Mouse (Mus musculus): ENCODE measurements around the gene Bloc1s6. TPM values are rescaled to one million over a fixed set of nuclear protein-coding genes. Genes with fewer than 3 reads are reported as not detected.

Gene Bloc1s6
- polyA plus RNA-seq, 1 experiment from 2014 or later = 66.6 TPM

DNA sequence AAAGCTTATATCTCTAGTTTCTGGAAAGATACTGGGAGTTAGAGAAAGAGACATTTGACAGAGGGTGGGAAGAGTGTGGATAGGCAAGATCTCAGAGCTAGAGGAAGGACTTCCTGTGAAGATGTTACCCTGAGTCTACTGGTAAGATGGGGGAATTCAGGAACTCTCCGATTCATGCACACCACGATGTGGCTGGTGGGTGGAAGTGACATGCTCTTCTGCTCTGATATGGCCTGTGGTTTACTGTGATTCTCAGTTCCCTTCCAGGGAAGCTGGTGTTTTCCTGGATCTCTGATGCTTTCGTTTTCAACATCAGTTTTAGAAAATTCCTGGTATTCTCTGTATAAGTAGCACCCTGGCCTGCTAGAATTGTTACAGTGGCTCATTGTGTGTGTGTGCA, 26.4 kb upstream of the Bloc1s6 start:
- H3K9ac ChIP-seq (ENCODE audit: low read depth, low read length) = no peak overlapping the region
- no peak for ATAC-seq (ENCODE audit: low FRiP score)
- H3K27me3 ChIP-seq (ENCODE audit: control insufficient read depth, insufficient read depth, low read length) = no peaks in the 10 kb centered on the region
- no peak overlapping the region for H3K4me3 ChIP-seq (ENCODE audit: low read depth, low read length)
- 84% methylated on average over 3 of the region's 3 CpGs for WGBS
- no peaks in the 10 kb centered on the region for H3K9me3 ChIP-seq (ENCODE audit: control insufficient read depth, low read length)
- no peaks in the 10 kb centered on the region for H3K4me1 ChIP-seq (replicated peaks; ENCODE audit: control insufficient read depth, insufficient read depth, low read length)
- H3K27ac ChIP-seq (ENCODE audit: low read depth, low read length) = no peak overlapping the region
- no peaks in the 10 kb centered on the region for H3K36me3 ChIP-seq (ENCODE audit: control insufficient read depth, insufficient read depth, low read length)
- no peak overlapping the region for H3K4me2 ChIP-seq (replicated peaks; ENCODE audit: low read depth, low read length)
- no peak for DNase-seq (ENCODE audit: low spot score)

DNA sequence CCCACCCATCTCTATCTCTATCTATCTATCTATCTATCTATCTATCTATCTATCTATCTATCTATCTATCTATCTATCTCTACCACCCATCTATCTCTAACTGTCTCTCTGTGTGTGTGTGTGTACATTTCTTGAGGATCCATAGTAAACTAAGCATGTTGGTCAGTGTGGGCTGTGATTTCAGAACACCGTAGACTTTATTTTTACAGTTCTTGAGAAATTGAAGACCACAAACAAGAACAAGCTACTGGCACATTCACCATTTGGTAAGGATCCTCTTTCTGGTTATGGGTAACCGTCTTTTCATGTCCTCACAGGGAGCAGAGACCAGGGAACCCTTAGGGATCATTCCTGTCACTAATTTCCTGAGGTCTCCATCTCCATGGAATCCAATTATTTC, 25.5 kb upstream of the Bloc1s6 start:
- Histone ChIP-seq H3K4me3 (ENCODE audit: low read depth, low read length) (no peak overlapping the region), H3K4me1 (replicated peaks; ENCODE audit: control insufficient read depth, insufficient read depth, low read length) (no peaks in the 10 kb centered on the region), H3K9ac (ENCODE audit: low read depth, low read length) (no peak overlapping the region), H3K36me3 (ENCODE audit: control insufficient read depth, insufficient read depth, low read length) (no peaks in the 10 kb centered on the region), H3K4me2 (replicated peaks; ENCODE audit: low read depth, low read length) (no peak overlapping the region), H3K27me3 (ENCODE audit: control insufficient read depth, insufficient read depth, low read length) (no peaks in the 10 kb centered on the region), H3K27ac (ENCODE audit: low read depth, low read length) (no peak overlapping the region), H3K9me3 (ENCODE audit: control insufficient read depth, low read length) (no peaks in the 10 kb centered on the region)
- ATAC-seq (ENCODE audit: low FRiP score) = no peak
- WGBS = 87% methylated on average over 2 of the region's 2 CpGs
- no peak for DNase-seq (ENCODE audit: low spot score)

DNA sequence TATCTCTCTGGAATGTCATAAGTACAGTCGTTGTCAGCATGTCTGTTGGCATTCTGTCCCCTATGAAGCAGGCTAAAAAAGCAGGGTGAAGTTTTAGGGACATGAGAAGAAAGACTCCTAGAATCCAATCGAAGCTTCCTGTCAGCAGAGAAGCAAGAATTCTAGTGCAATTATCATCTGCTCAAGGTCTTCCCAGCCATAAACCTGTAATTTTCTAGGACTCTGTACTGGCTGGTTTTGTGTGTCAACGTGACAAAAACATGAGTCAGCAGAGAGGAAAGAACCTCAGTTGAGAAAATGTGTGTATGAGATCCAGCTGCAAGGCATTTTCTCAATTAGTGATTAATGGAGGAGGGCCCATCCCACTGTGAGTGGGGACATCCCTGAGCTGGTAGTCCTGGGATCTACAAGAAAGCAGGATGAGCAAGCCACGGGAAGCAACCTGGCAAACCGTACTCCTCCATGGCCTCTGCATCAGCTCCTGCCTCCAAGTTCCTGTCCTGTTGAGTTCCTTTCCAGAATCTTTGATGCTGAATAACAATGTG, 23.1 kb upstream of the Bloc1s6 start:
- Histone ChIP-seq H3K27ac (ENCODE audit: low read depth, low read length) (no peak overlapping the region), H3K4me2 (replicated peaks; ENCODE audit: low read depth, low read length) (no peak overlapping the region), H3K9ac (ENCODE audit: low read depth, low read length) (no peak overlapping the region), H3K36me3 (ENCODE audit: control insufficient read depth, insufficient read depth, low read length) (no peaks in the 10 kb centered on the region), H3K4me1 (replicated peaks; ENCODE audit: control insufficient read depth, insufficient read depth, low read length) (no peaks in the 10 kb centered on the region), H3K4me3 (ENCODE audit: low read depth, low read length) (no peak overlapping the region), H3K27me3 (ENCODE audit: control insufficient read depth, insufficient read depth, low read length) (no peaks in the 10 kb centered on the region), H3K9me3 (ENCODE audit: control insufficient read depth, low read length) (no peaks in the 10 kb centered on the region)
- DNase-seq (ENCODE audit: low spot score) (no peak), ATAC-seq (ENCODE audit: low FRiP score) (no peak)
- 81% methylated on average over 5 of the region's 5 CpGs for WGBS

GRCm38 (mm10) chr2:122716301-122716842, 21.9 kb upstream of the Bloc1s6 start:
- no peak for ATAC-seq (ENCODE audit: low FRiP score)
- WGBS = 82% methylated on average over 3 of the region's 3 CpGs
- H3K27me3 ChIP-seq (ENCODE audit: control insufficient read depth, insufficient read depth, low read length) = no peaks in the 10 kb centered on the region
- H3K4me1 ChIP-seq (replicated peaks; ENCODE audit: control insufficient read depth, insufficient read depth, low read length) = no peaks in the 10 kb centered on the region
- H3K4me2 ChIP-seq (replicated peaks; ENCODE audit: low read depth, low read length) = no peak overlapping the region
- no peak overlapping the region for H3K27ac ChIP-seq (ENCODE audit: low read depth, low read length)
- no peaks in the 10 kb centered on the region for H3K9me3 ChIP-seq (ENCODE audit: control insufficient read depth, low read length)
- no peaks in the 10 kb centered on the region for H3K36me3 ChIP-seq (ENCODE audit: control insufficient read depth, insufficient read depth, low read length)
- no peak overlapping the region for H3K4me3 ChIP-seq (ENCODE audit: low read depth, low read length)
- H3K9ac ChIP-seq (ENCODE audit: low read depth, low read length) = no peak overlapping the region
- no peak for DNase-seq (ENCODE audit: low spot score)

DNA sequence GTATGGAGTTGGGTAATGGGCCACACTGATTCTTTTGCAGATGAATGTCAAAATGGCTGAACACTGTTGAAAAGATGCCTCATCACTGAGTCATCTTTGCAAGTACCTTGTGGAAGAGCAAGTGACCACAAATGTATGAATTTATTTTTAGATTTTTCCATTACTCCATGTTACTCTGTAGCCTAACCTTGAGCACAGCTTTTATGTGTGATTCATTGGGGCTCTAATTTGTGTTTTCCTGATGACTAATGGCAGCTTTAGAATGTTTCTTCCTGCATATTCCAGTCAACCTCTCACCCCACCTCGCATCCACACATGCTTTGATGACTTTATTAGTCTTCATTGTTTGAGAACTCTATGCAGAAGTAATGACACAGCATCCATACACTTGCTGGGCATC, 19.1 kb upstream of the Bloc1s6 start:
- H3K9me3 ChIP-seq (ENCODE audit: control insufficient read depth, low read length) = no peaks in the 10 kb centered on the region
- H3K27ac ChIP-seq (ENCODE audit: low read depth, low read length) = no peak overlapping the region
- H3K27me3 ChIP-seq (ENCODE audit: control insufficient read depth, insufficient read depth, low read length) = no peaks in the 10 kb centered on the region
- WGBS = 59% methylated on average over 1 of the region's 1 CpGs
- no peak overlapping the region for H3K4me2 ChIP-seq (replicated peaks; ENCODE audit: low read depth, low read length)
- no peak overlapping the region for H3K4me3 ChIP-seq (ENCODE audit: low read depth, low read length)
- H3K4me1 ChIP-seq (replicated peaks; ENCODE audit: control insufficient read depth, insufficient read depth, low read length) = no peaks in the 10 kb centered on the region
- ATAC-seq (ENCODE audit: low FRiP score) (no peak), DNase-seq (ENCODE audit: low spot score) (no peak)
- H3K9ac ChIP-seq (ENCODE audit: low read depth, low read length) = no peak overlapping the region
- H3K36me3 ChIP-seq (ENCODE audit: control insufficient read depth, insufficient read depth, low read length) = no peaks in the 10 kb centered on the region

DNA sequence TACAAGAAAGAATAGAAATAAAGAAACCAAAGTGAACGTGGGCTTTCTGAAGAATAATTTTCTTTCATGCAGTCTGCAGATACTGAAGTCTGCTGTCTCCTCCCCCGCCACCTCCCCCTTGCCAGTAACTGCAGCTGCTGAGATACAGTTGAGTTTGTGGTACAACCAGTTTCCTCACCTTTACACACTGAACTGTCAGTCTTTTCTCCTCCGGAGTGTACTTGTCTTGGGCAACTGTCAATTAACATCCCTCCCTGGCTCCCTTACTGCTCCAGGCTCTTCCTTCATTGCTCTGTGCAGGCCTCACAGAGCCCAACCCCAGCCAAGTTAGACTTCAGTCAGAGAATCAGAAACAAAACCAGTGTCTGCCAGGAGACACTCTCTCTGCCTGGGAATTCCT, 17.7 kb upstream of the Bloc1s6 start:
- Histone ChIP-seq H3K9ac (ENCODE audit: low read depth, low read length) (no peak overlapping the region), H3K4me3 (ENCODE audit: low read depth, low read length) (no peak overlapping the region), H3K9me3 (ENCODE audit: control insufficient read depth, low read length) (no peaks in the 10 kb centered on the region), H3K27me3 (ENCODE audit: control insufficient read depth, insufficient read depth, low read length) (no peaks in the 10 kb centered on the region), H3K27ac (ENCODE audit: low read depth, low read length) (no peak overlapping the region), H3K36me3 (ENCODE audit: control insufficient read depth, insufficient read depth, low read length) (no peaks in the 10 kb centered on the region), H3K4me2 (replicated peaks; ENCODE audit: low read depth, low read length) (no peak overlapping the region), H3K4me1 (replicated peaks; ENCODE audit: control insufficient read depth, insufficient read depth, low read length) (no peaks in the 10 kb centered on the region)
- no peak for DNase-seq (ENCODE audit: low spot score)
- ATAC-seq (ENCODE audit: low FRiP score) = no peak
- 78% methylated on average over 3 of the region's 3 CpGs for WGBS

DNA sequence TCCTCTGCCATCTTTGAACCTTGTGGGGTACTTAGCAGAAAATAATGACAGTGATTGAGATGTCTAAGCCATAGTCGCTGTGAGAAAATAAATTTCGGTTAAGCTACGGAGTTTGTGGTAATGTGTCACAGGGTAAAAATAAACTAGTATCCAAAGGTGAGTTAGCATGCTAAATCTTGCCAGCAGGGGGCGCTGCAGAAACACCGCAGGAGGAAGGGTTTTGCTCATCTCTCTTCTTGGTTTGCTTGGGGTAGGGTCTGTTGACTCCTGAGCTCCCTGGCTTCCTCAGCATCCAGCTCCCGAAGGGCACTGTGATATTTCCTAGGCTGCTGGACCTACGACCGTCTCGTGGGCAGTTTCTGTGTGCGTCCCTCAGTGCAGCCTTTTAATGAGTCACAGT, 12.7 kb upstream of the Bloc1s6 start:
- H3K27me3 ChIP-seq (ENCODE audit: control insufficient read depth, insufficient read depth, low read length) = no peaks in the 10 kb centered on the region
- 57% methylated on average over 10 of the region's 10 CpGs for whole genome bisulfite sequencing
- no peaks in the 10 kb centered on the region for H3K4me1 ChIP-seq (replicated peaks; ENCODE audit: control insufficient read depth, insufficient read depth, low read length)
- DNase-seq (ENCODE audit: low spot score) = peak; percentile 45
- ATAC-seq (ENCODE audit: low FRiP score) = no peak
- H3K9me3 ChIP-seq (ENCODE audit: control insufficient read depth, low read length) = no peaks in the 10 kb centered on the region
- no peak overlapping the region for H3K4me2 ChIP-seq (replicated peaks; ENCODE audit: low read depth, low read length)
- H3K36me3 ChIP-seq (ENCODE audit: control insufficient read depth, insufficient read depth, low read length) = no peaks in the 10 kb centered on the region
- no peak overlapping the region for H3K27ac ChIP-seq (ENCODE audit: low read depth, low read length)
- no peak overlapping the region for H3K9ac ChIP-seq (ENCODE audit: low read depth, low read length)
- no peak overlapping the region for H3K4me3 ChIP-seq (ENCODE audit: low read depth, low read length)

DNA sequence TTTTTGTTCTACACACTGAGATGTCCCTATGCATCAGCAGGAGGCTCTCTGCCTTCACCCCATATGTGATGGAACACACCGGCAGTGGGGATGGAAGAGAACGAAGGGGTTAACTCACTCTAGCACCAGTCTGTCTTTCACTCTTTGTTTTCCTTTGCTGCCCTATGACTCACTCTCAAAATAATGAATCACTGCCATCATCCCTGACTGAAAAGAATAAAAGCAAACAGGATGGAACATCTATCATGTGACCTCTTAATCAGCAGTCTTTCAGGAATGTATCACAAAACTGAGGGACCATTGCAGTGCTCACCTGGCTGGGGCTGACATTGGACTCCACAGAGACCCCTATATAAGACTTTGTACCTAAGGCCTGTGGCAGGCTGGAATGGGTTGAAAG, 6.8 kb upstream of the Bloc1s6 start:
- no peak overlapping the region for H3K27ac ChIP-seq (ENCODE audit: low read depth, low read length)
- H3K9me3 ChIP-seq (ENCODE audit: control insufficient read depth, low read length) = no peaks in the 10 kb centered on the region
- no peaks in the 10 kb centered on the region for H3K36me3 ChIP-seq (ENCODE audit: control insufficient read depth, insufficient read depth, low read length)
- H3K9ac ChIP-seq (ENCODE audit: low read depth, low read length) = no peak overlapping the region
- DNase-seq (ENCODE audit: low spot score) (no peak), ATAC-seq (ENCODE audit: low FRiP score) (no peak)
- H3K4me2 ChIP-seq (replicated peaks; ENCODE audit: low read depth, low read length) = no peak overlapping the region
- H3K27me3 ChIP-seq (ENCODE audit: control insufficient read depth, insufficient read depth, low read length) = 0 out of 2 replicates have a peak, but pooled peaks cover 2% of the 10 kb centered on the region
- 49% methylated on average over 2 of the region's 2 CpGs for WGBS
- H3K4me3 ChIP-seq (ENCODE audit: low read depth, low read length) = no peak overlapping the region
- H3K4me1 ChIP-seq (replicated peaks; ENCODE audit: control insufficient read depth, insufficient read depth, low read length) = no peaks in the 10 kb centered on the region

DNA sequence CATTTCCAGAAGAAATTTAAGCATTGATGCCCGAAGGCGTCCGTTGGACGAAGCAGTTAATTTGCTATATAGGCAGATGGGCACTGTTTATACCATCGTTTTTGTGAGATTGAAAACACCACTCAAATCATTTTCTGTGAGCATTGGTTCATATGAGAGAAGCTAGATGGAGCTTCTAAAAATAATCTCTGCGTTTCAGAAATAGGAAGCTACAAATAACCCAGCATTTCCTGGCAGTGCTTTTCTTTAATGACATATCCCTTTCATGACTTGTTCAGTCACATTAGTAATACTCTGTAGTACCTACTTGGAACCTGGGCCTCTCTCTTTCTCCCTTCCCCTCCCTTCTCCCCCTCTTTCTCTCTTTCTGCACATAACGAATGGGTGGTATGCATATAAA, 720 bp downstream of the Bloc1s6 start:
- Histone ChIP-seq H3K36me3 (ENCODE audit: control insufficient read depth, insufficient read depth, low read length) (no peaks in the 10 kb centered on the region), H3K4me3 (ENCODE audit: low read depth, low read length) (peak overlapping the region; percentile 77), H3K4me1 (replicated peaks; ENCODE audit: control insufficient read depth, insufficient read depth, low read length) (no peaks in the 10 kb centered on the region), H3K27ac (ENCODE audit: low read depth, low read length) (no peak overlapping the region; the same call in 1 of the 2 replicates), H3K9me3 (ENCODE audit: control insufficient read depth, low read length) (no peaks in the 10 kb centered on the region), H3K4me2 (replicated peaks; ENCODE audit: low read depth, low read length) (peak overlapping the region; percentile 66), H3K27me3 (ENCODE audit: control insufficient read depth, insufficient read depth, low read length) (0 out of 2 replicates have a peak, but pooled peaks cover 2% of the 10 kb centered on the region), H3K9ac (ENCODE audit: low read depth, low read length) (peak overlapping the region; percentile 94)
- no peak for ATAC-seq (ENCODE audit: low FRiP score)
- 37% methylated on average over 7 of the region's 7 CpGs for WGBS
- peak; percentile 3 for DNase-seq (ENCODE audit: low spot score)

Data from hindbrain, embryonic 11.5 days (tissue).